Mouse (Mus musculus) adrenal gland, postnatal 10 days (tissue): ENCODE measurements at regions not wholly inside any gene's neighbourhood (a gene's known extent, or its start where the extent isn't known, plus 50 kb on each side); places are given as distances from the start of the nearest gene placed in this dataset.
A peak's percentile ranks its signal among the peaks of the same experiment; 100 is the strongest.

Experiments
- DNase-seq: peaks from one replicate; pipeline ENCODE4 v3.0.0; 2021; ENCODE audit warnings: mixed read lengths

DNA sequence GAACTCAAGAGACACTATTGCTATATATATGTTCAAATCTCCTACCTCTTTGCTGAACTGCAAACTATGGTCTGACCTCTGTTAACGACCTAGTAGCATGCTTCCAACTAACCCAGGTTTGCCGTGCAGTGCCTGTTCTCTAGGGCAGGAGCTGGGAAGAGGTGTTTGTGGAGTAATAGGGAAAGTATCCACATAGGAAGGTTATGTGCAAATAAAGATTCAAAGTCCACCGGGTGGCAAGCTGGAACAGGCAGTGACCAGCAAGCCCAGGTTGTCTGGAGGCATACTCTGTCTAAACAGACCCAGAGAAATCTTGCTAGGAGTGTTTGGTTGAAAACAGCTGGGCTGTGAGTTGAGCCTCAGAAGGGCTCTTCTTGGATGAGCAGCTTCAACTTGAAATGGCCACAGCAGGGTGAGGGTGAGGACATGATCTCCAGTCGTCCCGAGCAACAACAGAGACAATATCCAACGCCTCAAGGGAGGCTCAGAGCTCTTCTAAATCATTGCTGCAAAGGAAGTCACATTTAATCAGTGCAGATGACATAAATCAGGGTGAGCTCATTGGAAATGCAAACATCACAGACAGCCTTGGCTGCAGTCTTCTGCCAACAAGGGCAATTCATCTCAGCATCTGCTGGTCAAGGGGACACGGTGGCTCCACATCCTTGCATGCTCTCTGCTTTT is 846.7 kb downstream of the Synb start:
- DNase-seq = peak; percentile 50

DNA sequence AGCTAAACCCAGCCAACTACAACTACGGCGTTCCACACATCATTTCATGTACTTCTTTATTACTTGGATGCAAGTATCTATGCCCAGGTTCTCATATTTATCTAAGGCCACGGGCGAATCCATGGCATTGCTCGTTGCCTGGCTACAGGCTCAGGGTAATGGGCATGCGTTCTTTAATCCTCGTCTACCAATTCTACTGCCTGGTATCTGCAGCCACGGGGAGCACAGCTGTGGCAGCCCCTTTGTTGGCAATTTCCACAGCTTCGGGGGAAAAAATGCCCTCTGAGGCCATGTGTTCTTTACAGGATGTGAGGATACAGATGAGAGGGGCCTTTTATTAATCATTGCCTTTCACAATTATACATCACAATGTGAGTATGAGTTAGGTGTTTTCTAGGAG is 860.8 kb downstream of the Synb start:
- DNase-seq = no peak

DNA sequence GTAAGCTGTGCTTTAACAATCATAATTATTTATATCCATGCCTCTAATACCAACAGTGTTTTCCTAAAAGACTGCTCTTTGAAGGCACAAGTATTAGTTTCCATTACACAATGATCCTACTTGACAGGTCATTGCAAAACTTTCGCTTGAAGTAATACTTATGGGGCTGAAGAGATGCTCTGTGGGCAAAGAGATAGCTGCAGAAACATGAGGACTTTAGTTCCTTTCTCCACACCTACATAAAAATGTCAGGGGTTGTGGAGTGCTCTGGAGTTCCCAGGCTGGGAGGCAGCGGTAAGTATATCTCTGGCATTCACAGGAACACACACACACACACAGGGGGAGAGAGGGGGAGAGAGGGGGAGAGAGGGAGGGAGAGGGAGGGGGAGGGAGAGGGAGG is 862.0 kb downstream of the Synb start:
- DNase-seq = no peak

DNA sequence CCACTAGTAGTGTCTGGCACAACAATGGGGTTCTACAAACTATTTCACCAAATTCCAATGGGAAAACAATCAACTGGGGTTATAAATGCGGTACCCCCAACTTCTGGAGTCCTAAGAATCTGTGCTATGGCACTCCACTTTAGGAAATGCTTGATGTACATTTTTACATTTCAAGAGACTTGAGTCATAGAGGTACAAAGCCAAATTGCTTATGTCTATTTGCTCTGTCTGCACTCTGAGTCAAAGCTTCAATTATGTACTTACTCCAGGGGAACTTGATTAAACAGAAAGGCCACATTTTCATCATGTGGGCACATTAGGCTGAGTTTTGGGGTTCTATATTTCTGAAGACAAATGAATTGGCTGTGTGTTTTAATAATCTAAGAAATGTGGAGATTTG is 866.9 kb downstream of the Synb start:
- DNase-seq = no peak

DNA sequence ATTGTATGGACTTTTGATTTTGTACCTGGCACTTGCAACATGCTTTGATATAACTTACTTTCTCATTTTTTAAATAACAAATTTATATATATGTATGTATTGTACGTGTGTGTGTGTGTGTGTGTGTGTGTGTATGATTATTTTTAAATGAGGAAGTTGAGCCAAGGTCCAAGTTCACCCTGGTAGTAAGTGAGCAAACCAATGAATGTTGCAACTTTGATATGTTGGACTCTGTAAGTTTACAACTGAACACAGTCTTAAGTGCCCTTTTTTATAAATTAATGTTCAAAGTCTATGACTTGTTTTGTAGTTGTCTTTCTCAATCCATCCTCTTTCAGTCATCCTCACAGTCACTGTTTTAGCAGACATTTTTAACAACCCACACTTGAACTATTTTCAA is 901.7 kb downstream of the Synb start:
- DNase-seq = no peak

DNA sequence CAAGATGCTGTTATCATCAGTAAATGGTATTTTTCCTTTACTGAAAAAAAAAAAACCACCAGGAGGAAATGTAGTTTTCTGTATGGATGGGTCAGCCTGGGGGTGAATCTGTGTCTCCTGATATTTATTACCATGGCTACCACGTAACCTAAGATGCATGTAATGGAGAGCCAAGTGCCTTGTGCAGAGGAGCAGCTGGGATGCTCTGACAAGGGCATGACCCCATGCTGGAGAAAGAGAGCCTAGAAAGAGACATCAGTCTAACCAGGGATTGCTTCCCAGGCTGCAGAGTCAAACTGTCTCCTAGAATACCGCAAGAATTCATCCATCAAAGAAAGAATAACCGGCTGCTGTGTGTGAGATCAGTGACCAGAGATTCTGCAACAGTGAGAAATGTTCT is 902.2 kb downstream of the Synb start:
- no peak for DNase-seq

DNA sequence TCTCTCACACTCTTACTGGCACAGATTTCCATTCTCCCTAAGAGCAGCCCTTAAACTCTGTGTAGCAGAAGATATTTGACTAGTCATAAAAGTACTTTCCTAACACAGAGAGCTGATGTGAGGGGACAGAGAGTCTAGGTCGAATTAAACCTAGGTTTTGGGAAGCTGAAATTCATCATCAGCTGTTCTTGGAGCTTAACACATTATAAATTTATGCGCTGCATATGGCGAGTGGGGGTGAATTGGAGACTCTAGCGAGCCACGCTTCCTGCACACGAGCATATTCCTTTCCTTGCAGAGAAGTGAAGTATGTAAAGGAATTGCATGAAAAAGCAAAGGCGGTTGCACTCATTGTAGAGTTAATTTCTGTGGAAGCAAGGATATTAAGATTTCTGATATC is 912.4 kb downstream of the Synb start:
- DNase-seq = no peak

DNA sequence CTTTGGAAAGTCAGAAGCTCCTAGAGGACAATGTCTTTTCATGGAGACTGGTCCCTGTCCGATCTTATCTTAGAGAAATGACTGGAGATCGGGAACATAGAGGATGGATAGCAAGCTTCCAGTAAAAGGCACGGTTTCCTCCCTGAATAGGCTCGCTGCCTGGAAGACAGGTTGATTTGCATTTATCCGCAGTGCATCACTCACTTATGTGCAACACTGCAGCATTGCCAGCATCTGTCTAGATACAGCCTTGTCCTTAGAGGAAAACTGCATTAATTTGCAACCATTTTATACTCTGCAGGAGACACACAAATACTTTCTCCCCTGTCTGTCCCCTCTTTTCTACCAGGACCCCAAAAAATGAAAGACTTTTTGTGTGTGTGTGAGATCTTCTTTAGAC is 926.4 kb downstream of the Synb start:
- DNase-seq = no peak

DNA sequence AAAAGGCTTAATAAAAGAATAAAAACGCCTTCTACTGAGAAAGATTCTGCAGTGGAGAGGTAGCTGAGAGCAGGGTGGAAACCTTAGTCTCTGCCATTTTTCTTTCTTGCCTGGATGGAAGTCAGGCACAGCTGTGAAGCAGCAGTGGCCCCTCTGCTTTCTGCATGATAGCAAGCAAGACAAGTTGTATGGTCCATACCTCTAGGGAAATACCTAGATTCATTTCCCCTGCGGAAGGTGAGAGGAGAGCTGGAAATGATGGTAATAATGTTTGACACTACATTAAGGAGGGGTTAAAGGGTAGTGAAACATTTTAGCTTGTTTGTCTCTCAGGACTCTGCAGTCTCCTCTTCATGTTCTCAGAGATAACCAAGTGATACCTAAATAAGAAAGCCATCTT is 930.2 kb downstream of the Synb start:
- DNase-seq = no peak

DNA sequence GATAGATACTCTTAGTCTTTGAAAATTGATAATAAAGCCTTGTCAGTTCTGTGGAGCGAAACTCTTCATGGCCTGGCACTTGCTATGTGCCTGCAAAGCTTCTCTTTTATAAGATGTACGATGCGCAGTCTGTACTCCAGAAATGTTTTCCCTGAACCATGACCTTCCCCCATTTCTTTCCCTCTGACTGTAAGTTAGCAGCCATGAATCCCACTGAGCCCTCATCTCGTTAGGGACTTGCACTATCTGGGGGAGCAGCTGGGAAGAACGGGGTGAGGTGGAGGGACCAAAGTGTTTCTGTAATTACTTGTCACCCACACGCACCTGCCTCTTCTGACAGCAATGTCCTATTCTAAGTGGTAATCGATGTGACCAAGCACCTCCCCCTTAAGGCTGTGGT is 932.1 kb downstream of the Synb start:
- DNase-seq = no peak

DNA sequence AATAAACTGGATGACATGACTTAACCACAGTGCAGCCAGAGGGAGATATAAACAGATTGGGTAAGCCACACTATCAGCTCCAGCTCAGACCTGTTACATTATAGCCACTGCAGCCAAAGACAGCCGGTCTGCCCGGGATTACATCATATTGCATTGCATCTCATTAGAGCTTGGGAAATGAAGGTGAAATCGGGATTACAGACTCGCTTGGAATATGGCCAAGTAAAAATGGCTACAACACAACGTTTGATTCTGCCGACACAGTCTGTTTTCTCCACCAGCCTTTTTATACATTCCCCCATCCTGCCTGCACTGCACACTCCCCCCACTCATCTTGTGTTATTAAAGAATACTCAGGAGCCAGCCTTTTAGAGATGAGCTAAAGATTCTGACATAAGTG is 932.6 kb downstream of the Synb start:
- DNase-seq = no peak

DNA sequence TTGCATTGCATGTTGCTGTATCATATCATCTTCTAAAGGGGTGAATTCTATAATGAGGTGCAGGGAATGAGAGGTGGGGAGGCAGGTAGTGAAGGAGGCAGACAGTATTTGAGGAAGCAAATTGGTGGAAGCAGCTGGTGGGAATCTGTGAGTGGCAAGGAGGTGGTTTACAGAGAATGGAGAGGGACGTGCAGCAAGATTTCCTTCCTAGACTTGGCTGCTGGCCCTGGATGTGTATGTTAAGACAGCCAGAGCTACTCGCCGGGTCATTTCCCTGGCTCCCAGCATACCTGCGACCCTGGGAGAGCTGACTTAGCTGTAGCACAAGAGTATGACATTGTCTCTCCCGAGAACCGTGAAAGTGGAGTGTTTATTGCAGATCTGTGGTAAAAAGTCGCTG is 937.7 kb downstream of the Synb start:
- DNase-seq = no peak

DNA sequence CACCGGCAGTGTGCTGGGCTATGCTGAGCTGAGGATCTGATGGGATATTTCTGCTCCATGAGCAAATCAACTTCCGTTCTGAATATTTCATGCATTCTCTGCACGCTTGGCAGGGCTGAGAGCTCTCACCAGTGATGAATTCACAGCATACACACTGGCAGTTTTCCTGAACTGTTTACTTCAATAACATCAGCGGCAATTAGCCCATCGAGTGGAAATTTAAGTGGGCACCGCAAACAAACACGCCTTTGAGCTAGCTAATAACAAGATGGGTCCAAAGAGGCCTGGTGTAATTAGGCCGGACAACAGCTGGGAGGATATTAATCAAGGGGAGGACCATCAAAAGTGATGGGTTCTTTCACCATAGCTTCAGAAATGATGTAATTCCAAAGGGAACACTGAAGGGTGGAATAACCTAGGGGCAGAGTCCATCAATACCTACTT is 938.6 kb downstream of the Synb start:
- no peak for DNase-seq

DNA sequence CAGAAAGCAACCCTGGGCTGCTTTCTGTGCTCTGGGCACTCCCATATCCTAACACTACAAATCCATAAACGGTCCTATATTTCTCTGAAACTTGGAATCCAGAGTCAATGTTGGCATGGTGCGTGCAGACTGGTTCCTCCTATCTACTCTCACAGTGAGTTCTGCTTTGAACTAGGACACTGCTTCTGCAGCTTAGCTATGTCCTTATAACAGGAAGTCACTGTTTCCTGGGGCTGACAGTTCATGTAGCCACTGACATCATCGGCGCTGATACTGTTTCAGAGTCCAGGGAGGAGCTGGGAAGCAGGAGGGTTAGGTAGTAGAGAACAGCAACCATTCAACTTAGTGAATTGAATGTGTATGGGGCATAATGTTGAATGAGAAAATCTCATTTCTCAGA is 948.6 kb downstream of the Synb start:
- DNase-seq = no peak

DNA sequence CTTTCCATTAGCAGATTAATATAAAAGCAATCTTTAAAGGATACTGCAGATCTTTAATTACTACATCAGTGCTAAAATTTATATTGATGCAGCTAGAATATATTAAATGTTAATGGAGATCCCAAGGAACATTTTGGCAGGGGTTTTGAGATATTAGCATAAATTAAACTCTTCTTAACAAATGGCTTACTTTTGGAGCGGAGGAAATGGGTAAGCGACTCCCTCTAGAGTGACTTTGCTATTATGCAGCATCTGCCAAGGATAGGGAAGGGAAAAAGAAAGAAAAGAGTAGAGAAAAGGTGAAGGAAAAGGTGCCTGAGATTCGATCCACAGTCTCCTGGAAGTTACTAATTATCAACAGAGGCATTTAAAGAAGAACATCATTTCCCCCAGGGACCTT is 949.4 kb downstream of the Synb start:
- no peak for DNase-seq

DNA sequence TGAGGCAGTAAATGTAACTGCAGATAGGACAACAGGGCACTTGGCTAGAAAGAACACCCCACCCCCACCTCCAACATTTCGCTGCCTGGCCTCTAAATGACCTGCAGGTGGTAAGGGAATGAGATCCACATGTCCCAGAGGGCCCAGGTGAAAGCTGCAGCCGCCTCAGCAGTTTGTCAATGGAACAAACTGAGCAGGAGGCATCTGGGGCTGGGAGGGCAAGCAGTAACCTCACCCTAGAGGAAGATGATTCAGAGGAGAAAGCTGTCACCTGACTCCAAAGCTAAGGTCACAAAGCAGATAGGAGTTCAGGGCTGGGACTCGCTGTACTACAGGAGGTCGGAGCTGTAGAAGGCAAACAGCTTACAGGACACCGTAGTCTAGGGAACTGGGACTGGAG is 955.7 kb downstream of the Synb start:
- DNase-seq = no peak

DNA sequence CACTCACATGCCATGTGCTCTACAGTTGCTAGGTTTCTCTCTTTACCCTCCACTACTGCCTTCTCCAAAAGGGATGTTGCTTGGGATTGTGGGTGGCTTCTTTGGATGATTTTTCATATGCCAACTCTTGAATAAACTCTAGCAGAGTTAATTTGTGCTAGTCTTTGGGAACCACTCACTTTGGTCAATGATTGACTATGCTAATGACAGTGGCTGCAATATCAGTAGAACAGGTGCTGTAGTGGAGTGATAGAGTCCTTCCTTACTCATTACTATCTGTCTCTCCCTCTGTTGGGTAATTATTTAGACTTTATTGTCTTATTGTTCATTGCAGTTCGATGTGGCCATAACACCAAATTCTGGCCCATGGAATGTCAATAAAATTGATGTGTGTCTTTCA is 969.0 kb downstream of the Synb start:
- DNase-seq = no peak

DNA sequence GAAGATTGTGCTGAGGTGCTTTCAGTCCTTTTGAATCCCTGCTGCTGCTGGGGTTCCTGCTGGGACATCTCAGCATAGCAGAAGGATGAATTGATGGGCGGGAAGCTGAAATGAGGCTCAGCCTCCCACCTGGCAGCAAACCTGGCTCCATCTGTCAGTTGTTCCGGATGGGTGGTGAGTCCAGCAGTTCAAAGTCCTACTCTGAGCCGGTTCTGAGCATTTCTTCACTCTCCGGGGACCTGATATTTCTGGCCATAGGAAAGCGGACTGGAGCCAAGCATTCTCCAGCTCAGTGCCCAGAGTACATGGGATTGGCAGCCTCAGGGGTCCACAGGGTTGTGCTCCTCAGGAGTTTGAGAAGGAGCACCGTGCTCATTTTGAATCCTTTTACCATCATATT is 971.1 kb downstream of the Synb start:
- DNase-seq = no peak

DNA sequence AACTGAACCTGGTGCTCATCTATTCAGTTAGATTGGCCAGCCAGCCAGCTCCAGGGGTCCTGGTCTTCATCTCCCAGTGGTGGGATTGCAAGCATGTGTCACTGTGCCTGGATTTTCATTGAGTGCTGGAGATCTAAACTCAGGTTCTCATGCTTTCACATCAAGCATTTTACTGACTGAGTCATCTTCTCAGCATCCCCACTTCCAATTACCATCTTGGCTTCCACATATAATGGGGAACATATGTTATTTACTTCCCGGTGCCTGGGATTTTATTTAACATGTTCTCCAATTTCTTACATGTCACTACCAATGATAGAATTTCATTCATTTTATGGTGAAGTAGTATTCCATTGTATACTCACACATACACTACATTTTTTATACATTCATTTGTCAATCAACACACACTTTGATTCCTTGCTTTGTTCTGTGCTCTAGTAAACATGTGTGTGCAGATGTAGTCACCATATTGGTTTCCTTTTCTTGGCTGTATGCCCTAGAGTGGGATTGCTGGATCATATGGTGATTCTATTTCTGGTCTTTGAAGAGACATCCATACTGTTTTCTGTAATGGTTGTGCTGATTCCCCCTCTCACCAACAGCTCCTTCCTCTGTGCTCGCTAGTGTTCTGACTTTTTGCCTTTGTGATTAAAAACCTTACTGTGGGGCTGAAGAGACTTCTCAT is 986.0 kb downstream of the Synb start:
- DNase-seq = no peak

DNA sequence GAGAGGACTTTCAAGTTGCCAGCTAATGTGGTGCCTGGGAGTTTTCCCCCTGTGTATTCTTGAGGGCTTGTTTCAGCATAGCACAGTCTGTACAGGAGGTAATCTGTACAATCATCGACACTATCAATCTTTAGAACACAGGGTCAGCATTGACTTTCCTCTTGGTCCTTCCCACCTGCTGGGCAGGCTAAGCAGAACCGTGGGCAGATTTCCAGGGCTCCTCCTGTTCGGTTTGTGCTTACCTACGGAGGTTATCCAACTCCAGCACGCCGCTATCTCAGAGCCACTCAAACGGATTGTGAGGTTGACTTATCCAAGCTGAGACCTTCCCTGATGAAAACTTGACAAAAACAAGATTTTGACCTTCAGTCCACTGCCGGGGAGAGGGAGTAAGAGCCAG is 988.9 kb downstream of the Synb start:
- no peak for DNase-seq

DNA sequence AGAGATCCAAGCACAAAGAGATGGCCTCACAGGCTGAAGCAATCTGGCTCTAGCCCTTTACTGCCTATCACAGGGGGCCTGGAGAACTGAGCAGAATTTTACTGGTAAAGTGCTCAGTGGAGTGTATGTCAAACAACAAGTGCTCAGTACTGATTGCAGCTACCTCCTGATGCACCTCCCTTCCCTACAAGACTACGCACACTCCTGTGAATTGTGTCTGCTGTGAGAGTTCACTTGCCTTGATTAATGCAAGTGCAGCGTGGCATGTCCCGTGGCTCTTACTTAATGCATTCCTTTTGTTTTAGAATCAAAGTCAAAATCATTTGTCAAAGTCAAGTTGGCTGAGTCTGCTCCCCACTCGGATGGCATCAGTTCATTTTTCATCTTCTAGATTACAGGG is 992.4 kb downstream of the Synb start:
- DNase-seq = no peak

DNA sequence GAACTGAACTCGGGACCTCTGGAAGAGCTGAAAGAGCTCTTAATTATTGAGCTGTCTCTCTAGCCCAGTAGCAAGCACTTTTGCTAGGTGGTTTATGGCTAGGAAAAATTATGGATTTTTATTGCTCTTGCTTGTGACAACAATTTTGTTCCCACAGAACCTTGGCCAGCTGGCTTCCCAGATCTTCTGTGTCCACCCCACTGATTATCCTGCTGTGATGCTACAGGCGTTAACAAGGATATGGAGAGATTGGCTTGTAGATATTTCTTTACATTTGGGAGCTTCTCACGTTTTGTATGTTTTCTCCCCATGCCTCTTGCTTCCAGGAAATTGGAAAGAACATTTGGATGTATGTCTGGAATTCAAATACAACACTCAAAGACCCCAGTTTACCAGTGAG is 1008.6 kb downstream of the Synb start:
- DNase-seq = no peak

DNA sequence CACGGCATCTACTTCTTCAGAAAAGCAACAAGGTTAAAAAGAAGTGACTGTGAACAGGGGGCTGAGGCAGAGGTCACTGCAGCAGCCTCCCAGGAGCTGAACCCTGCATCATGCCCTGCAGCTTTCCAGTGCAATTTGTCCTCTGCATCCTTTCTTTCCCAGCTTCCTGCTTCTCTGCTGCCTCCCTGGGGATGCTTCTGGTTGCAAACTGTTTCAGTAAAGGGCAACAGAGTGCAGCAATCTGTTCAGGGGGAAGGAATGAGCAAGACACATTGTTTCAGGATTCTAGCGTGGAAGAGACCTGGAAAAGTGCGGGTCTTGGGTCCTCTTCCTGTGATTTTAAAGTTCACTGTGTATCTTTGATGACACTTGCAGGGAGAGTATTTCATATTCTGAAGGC is 1032.7 kb downstream of the Synb start:
- no peak for DNase-seq

DNA sequence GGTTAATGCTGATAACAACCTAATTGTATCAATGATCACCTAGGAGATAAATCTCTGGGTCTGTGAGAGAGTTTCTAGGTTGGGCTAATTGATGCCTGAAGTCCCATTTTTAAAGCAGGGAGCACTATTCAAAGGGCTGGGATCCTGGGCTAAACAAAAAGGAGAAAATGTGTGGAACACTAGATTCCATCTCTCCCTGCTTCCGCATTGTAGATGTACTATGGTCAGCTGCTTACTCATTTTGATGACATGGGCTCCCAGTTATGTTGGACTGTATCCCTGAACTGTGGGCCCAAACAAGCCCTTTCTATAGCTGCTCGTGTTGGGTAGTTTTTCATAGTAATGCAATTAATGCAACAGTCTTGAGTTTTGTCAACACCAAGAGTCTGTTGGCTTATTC is 1047.1 kb downstream of the Synb start:
- DNase-seq = no peak

DNA sequence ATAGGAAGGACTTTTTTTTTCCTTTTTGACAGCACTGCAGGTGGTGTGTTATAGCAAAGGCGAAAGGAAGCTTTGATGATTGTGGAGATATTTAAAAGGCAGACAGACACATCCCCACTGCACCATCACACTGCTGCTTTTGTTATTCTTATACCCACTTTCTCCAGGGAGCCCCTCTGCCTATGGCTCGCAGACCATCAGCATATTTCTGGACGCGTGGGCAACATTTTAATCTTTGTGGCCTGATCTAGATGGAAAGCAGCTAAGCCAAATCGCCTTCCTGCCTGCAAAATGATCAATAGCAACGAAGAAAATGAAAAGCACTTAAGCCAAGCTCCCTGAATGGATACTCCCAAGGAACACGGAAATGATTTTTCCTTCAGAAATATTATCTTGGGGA is 1054.0 kb downstream of the Synb start:
- DNase-seq = no peak
